Mouse (Mus musculus) CD4-positive, CD25-positive, alpha-beta regulatory T cell, adult 2 months (primary cell): ENCODE data around the gene Hnrnph2.

ENCODE experiments used
- DNase-seq: peaks from one replicate; pipeline ENCODE4 v3.0.0-alpha.2; 2012; ENCODE audit warnings: low read depth, low spot score

The Hnrnph2 gene

GRCm38 (mm10) chrX:134612285-134612959, 11.4 kb downstream of the Hnrnph2 start:
- DNase-seq = peak; percentile 18

- DNase-seq = peak; percentile 47
Observed at GRCm38 (mm10) chrX:134614306-134614705, 13.3 kb downstream of the Hnrnph2 start.

- DNase-seq = no peak
Observed at GRCm38 (mm10) chrX:134619695-134620094, 18.7 kb downstream of the Hnrnph2 start.

- no peak for DNase-seq
Observed at GRCm38 (mm10) chrX:134620254-134620865, 19.4 kb downstream of the Hnrnph2 start.

GRCm38 (mm10) chrX:134621685-134622084, 20.7 kb downstream of the Hnrnph2 start:
- no peak for DNase-seq

- DNase-seq = no peak
Observed at GRCm38 (mm10) chrX:134623350-134623749, 22.4 kb downstream of the Hnrnph2 start.

- no peak for DNase-seq
Observed at GRCm38 (mm10) chrX:134628200-134628599, 27.2 kb downstream of the Hnrnph2 start.

GRCm38 (mm10) chrX:134632710-134633109, 31.7 kb downstream of the Hnrnph2 start:
- DNase-seq = no peak

GRCm38 (mm10) chrX:134635111-134635510, 34.1 kb downstream of the Hnrnph2 start:
- DNase-seq = no peak

GRCm38 (mm10) chrX:134635860-134636259, 34.9 kb downstream of the Hnrnph2 start:
- no peak for DNase-seq

GRCm38 (mm10) chrX:134641000-134641760, 40.2 kb downstream of the Hnrnph2 start:
- DNase-seq = peak; percentile 44

GRCm38 (mm10) chrX:134646338-134646737, 45.4 kb downstream of the Hnrnph2 start:
- no peak for DNase-seq

GRCm38 (mm10) chrX:134647421-134647820, 46.4 kb downstream of the Hnrnph2 start:
- DNase-seq = no peak

GRCm38 (mm10) chrX:134648031-134648692, 47.2 kb downstream of the Hnrnph2 start:
- DNase-seq = peak; percentile 85

GRCm38 (mm10) chrX:134652061-134652460, 51.1 kb downstream of the Hnrnph2 start:
- DNase-seq = no peak
